Mouse (Mus musculus) megakaryocyte, embryonic 14.5 days (primary cell): ENCODE data around the gene Pla2g4a. TPM values are rescaled to one million over a fixed set of nuclear protein-coding genes. Genes with fewer than 3 reads are reported as not detected.

ENCODE experiments used
- H3K27me3 ChIP-seq: replicated peaks from 2 replicates; pipeline ENCODE3; 2012; ENCODE audit warnings: inconsistent platforms
- H3K36me3 ChIP-seq: replicated peaks from 2 replicates; pipeline ENCODE3; 2012; ENCODE audit warnings: low read length, inconsistent platforms, mixed read lengths
- H3K4me1 ChIP-seq: 2 replicates; pipeline ENCODE4 v1.6.1; 2012; ENCODE audit warnings: inconsistent platforms
- H3K4me3 ChIP-seq: replicated peaks from 2 replicates; pipeline ENCODE3; 2012; ENCODE audit warnings: moderate library complexity, mild to moderate bottlenecking, inconsistent platforms
- H3K9me3 ChIP-seq: 2 replicates; pipeline ENCODE4 v1.6.1; 2012; ENCODE audit warnings: inconsistent platforms
- FLI1 ChIP-seq: IDR thresholded peaks from 2 replicates; pipeline ENCODE4 v1.6.1; 2012; ENCODE audit warnings: low read length, inconsistent platforms, mixed read lengths
- GATA1 ChIP-seq: IDR thresholded peaks from 3 replicates; pipeline ENCODE4 v1.6.1; 2012; ENCODE audit warnings: mixed read lengths, low read length, inconsistent platforms, borderline replicate concordance
- polyA plus RNA-seq: library from polyadenylated mRNA; stranded (reverse); fragments of >175 nt; gene quantifications from 2 replicates; pipeline ENCODE4 v1.2.3, GENCODE M21; 2012; ENCODE audit warnings: low replicate concordance; ENCODE audit not compliant: insufficient read depth

Pla2g4a gene
- polyA plus RNA-seq, 1 experiment, result 5.3 TPM

DNA sequence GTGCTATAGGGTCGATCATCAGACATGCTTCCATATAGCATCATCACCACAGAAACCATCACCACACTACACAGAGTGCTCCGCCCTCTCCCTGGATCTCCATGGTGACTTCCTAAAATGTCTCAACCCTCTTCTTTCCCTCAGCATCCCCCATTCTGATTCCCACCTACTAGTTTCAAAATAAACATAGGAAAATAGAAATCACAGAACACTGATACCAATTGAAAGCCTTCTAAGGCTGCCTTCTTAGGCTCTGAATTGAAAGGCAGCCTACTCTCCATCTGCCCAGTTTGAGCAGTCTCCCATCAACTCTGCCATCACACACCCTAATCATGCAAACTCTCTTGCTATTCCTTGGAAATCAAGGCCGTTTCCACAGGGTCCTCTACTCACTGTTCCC lies 94.9 kb downstream of the Pla2g4a start:
- no peak for TF ChIP-seq GATA1
- no peak for TF ChIP-seq FLI1
- Histone ChIP-seq H3K4me3 (no peak overlapping the region), H3K9me3 (no peaks in the 10 kb centered on the region), H3K4me1 (peaks cover 15% of the 10 kb centered on the region; the same call in 1 of the 2 replicates), H3K36me3 (peaks cover 100% of the 10 kb centered on the region), H3K27me3 (no peaks in the 10 kb centered on the region)

DNA sequence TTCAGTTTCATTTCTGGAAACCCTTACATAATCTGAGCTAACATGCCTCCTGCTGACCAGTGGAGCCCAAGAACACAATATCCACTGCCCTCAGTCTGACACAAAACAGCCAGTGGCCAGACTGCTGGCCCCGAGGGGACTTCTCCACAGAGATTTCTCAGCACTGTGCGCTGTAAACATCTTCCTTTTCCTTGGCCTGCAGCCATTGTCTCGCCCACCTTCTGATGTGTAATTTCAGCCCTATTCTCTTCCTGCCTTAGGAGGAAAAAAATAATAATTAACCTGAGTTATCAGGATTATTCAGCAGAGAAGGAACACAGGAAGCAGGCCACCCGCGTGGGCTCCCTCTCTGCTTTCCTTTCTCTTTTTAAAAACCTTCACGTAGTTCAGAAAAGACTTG lies 98.3 kb downstream of the Pla2g4a start:
- H3K9me3 ChIP-seq, result no peaks in the 10 kb centered on the region
- peaks cover 12% of the 10 kb centered on the region; the same call in 1 of the 2 replicates for H3K4me1 ChIP-seq
- no peak overlapping the region for H3K4me3 ChIP-seq
- no peaks in the 10 kb centered on the region for H3K27me3 ChIP-seq
- TF ChIP-seq GATA1 (no peak), FLI1 (no peak)
- H3K36me3 ChIP-seq, result peaks cover 98% of the 10 kb centered on the region

DNA sequence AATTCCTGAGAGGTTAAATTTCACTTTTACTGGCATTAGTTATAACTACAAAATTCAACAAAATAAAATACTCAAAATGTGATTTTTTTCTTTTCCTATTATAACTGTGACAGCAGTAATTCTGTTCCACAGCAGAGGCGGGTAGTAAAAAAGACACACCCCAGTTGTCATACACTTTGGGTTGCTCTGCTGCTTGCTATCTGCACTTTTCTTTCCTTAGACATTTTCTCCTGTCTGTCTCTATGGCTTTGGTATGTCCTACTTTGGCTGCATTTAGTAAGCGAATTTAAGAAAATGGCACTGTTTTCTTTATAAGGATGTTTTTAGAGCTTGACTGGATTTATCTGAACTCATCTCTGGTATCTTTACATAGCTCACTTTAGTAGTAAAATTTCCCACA lies 98.9 kb downstream of the Pla2g4a start:
- Histone ChIP-seq H3K4me1 (peaks cover 11% of the 10 kb centered on the region; the same call in 1 of the 2 replicates), H3K9me3 (no peaks in the 10 kb centered on the region)
- no peak for TF ChIP-seq GATA1
- no peak for TF ChIP-seq FLI1

DNA sequence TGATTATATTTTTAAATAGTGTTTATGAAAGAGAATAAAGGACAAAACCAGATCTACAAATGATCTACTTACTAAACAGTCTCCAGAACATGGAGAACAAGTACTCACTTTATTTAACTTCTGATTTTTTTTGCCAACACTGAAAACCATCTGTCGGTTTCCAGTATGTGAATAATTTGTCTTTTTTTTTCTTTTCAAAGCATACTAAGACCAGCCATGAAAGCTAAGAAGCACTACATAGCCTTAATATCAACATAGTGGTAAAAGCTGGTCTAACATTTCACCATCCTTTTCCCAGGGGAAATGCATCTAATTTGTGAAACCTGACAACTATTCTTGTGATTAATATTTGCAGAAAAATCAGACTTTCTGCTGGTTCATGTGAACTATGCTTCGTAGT lies 99.5 kb downstream of the Pla2g4a start:
- TF ChIP-seq FLI1, result no peak
- no peak for TF ChIP-seq GATA1
- H3K36me3 ChIP-seq, result peaks cover 97% of the 10 kb centered on the region
- peaks cover 8% of the 10 kb centered on the region; the same call in 1 of the 2 replicates for H3K4me1 ChIP-seq
- no peak overlapping the region for H3K4me3 ChIP-seq
- no peaks in the 10 kb centered on the region for H3K27me3 ChIP-seq
- no peaks in the 10 kb centered on the region for H3K9me3 ChIP-seq

More for the DNA sequence above, 98.9 kb downstream of the Pla2g4a start:
- no peaks in the 10 kb centered on the region for H3K27me3 ChIP-seq
- no peak overlapping the region for H3K4me3 ChIP-seq
- H3K36me3 ChIP-seq, result peaks cover 97% of the 10 kb centered on the region

DNA sequence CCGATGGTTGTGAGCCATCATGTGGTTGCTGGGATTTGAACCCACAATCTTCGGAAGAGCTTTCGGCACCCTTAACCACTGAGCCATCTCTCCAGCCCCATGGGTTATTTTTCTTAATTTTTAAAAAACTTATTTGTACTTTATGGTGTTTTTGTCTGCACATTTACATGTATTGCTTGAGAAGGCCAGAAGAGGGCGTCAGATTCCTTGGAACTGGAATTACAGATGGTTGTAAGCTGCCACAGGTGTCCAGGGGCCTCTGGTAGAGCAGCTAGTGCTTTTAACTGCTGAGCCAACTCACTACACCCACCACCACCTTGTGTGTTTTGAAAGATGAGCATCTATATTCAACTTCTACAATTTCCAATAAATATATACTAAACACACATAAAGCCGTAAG lies 102.4 kb downstream of the Pla2g4a start:
- no peak for TF ChIP-seq GATA1
- no peak for TF ChIP-seq FLI1
- H3K4me1 ChIP-seq, result peaks cover 8% of the 10 kb centered on the region; the same call in 1 of the 2 replicates
- H3K36me3 ChIP-seq, result peaks cover 97% of the 10 kb centered on the region
- no peaks in the 10 kb centered on the region for H3K9me3 ChIP-seq
- H3K27me3 ChIP-seq, result no peaks in the 10 kb centered on the region
- H3K4me3 ChIP-seq, result no peak overlapping the region

DNA sequence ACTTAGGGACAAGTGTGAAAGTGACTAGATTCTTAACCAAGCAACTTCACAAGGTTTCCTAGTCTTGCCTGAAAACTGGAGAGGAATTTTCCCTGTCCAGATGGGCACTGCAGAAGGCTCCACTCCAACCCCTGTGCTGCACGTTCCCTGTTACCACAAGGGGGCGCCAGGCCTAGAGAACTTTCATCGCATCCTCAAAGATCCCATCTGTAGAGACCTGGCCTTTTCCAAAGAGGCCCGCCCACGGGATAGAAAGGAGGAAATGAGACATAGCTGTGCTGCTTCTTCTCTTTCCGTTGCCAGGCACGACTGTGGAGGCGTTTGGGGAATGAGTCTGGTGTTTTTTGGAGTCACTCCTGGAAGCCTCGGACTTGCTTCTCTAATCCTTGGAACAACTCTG lies 104.4 kb downstream of the Pla2g4a start:
- Histone ChIP-seq H3K9me3 (no peaks in the 10 kb centered on the region), H3K4me3 (no peak overlapping the region), H3K36me3 (peaks cover 97% of the 10 kb centered on the region), H3K27me3 (no peaks in the 10 kb centered on the region), H3K4me1 (peaks cover 6% of the 10 kb centered on the region)
- TF ChIP-seq FLI1 (no peak), GATA1 (no peak)

DNA sequence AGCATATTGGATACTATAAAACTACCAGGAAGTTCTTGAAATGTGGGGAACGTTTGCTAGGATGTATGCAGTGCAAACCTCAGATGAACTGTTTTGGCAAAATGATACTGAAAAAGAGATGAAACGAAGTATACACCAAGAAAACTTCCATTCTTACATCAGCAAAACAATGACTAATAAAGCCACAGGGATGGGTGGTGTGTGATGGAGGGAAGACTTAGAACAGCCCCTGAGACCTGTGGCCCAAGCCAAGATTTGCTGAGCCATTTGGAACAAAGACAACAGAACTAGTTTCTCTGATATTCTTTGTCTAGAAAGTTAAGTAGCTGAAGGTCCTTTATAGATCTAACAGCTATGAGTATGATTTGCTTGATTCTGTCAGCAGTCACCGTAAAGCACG lies 105.5 kb downstream of the Pla2g4a start:
- peaks cover 11% of the 10 kb centered on the region for H3K4me1 ChIP-seq
- TF ChIP-seq FLI1, result no peak
- no peak for TF ChIP-seq GATA1

DNA sequence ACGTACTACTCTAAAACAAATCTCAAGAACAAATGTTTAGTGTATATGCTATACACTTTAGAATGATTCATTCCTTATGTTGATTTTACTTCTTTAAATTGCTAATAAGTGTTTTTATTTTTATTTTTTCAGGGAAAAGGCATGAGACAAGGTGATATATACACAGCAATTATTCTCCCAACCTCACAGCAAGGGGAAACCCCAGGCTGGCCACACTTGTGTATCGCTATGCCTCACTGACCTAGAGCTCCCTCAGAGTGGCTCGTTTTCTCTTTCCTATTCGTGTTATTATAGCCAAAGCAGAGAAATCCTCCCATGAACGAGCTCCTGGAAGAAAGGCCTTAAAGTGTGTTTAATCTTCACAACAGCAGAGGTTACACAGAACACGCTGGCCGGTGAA lies 106.2 kb downstream of the Pla2g4a start:
- no peaks in the 10 kb centered on the region for H3K9me3 ChIP-seq
- H3K4me1 ChIP-seq, result peaks cover 11% of the 10 kb centered on the region
- H3K36me3 ChIP-seq, result peaks cover 98% of the 10 kb centered on the region
- no peak for TF ChIP-seq FLI1
- TF ChIP-seq GATA1, result no peak
- no peak overlapping the region for H3K4me3 ChIP-seq
- no peaks in the 10 kb centered on the region for H3K27me3 ChIP-seq

More for the DNA sequence above, 105.5 kb downstream of the Pla2g4a start:
- Histone ChIP-seq H3K9me3 (no peaks in the 10 kb centered on the region), H3K4me3 (no peak overlapping the region), H3K27me3 (no peaks in the 10 kb centered on the region), H3K36me3 (peaks cover 97% of the 10 kb centered on the region)

DNA sequence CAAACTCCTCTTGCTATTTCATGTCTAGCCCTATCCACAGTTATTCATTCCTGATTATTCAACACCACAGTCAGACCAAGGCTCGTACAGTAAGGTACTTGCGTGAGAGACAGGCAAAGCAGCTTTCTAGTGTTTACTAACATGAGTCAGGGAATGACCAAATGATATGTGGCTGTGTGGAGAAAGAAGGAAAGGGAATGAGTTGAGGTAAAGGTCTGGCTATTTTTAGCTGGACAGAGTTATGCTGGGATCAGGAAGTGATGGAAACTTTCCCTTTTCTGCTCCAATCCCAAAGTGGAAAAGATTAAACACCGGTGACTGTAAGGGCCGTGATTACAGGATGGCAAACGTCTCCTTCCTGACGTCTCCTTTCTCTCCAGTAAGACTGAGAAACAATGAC lies 114.4 kb downstream of the Pla2g4a start:
- Histone ChIP-seq H3K36me3 (peaks cover 84% of the 10 kb centered on the region), H3K27me3 (no peaks in the 10 kb centered on the region), H3K9me3 (no peaks in the 10 kb centered on the region), H3K4me3 (no peak overlapping the region), H3K4me1 (peaks cover 5% of the 10 kb centered on the region)
- TF ChIP-seq GATA1 (no peak), FLI1 (no peak)

DNA sequence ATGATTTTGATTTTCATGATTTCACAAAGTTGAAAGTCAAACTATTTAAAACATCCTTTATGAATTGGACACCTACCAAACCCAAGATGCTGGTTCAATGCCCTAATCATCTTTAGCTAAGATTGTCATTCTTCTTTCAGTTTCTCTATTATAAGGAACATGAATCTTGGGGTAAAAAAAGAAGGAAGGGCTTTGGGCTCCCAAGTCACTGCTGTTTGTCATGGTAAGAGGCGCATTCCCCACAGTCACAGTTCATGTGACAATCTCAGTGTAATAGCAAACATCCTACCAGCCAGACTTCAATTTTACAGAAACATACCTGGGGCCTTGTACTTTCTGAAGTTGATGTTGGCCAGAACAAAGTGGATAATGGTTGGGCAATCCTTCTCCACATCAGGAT lies 119.2 kb downstream of the Pla2g4a start:
- TF ChIP-seq FLI1 (no peak), GATA1 (no peak)
- Histone ChIP-seq H3K9me3 (no peaks in the 10 kb centered on the region), H3K4me3 (no peak overlapping the region), H3K36me3 (peaks cover 85% of the 10 kb centered on the region), H3K4me1 (0 out of 2 replicates have a peak, but pooled peaks cover under 1% of the 10 kb centered on the region), H3K27me3 (no peaks in the 10 kb centered on the region)
